In the genomic region with DNA sequence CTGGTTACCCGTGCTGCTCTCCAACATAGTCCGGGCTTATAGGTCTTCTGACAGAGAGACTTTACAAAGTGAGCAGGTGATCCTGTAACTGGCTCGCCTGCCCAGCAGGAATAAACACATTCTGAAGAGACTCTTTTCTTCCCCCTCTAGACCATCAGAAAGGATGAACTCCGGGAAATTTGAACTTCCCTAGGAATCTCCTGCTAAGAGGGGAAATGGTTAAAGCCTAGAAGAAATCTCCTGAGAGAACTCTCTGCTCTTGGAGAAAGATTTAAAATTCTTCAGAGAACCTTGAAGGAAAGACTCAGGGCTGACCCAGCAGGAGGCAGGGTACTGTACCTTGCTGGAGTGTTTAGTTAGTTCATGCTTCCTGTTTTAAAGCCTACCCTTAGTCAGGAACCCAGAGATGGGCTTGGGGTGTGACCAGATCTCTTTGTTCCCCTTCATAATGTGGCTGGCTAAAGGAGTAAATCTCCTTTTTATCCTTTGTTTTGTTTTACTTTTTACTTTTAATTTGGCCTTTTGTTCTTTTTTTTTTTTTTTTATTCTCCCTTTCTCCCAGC, we compare ENCODE assay signal across 13 mouse cellular contexts.
"Had no signal": no experiment of that assay in that cellular context is flagged by ENCODE, and none has a peak within 500 bp of the region (broad histone marks: within the 10 kb centered on the region; RNA-seq: fewer than 3 reads in every experiment).

No protein-coding gene starts in this region.

- H3K4me1 ChIP-seq: limb, embryonic 13.5 days; midbrain, embryonic 13.5 days; neural tube, embryonic 12.5 days had no signal

- H3K36me3 ChIP-seq: limb, embryonic 13.5 days; midbrain, embryonic 13.5 days; neural tube, embryonic 12.5 days had no signal

- H3K27ac ChIP-seq: layer of hippocampus, adult 2 months; limb, embryonic 13.5 days; liver, embryonic 14.5 days; midbrain, embryonic 13.5 days; neural tube, embryonic 12.5 days had no signal

- H3K27me3 ChIP-seq: limb, embryonic 13.5 days; midbrain, embryonic 13.5 days; neural tube, embryonic 12.5 days had no signal

- H3K9ac ChIP-seq: limb, embryonic 13.5 days; liver, embryonic 14.5 days; lung, embryonic 14.5 days; midbrain, embryonic 13.5 days; neural tube, embryonic 12.5 days had no signal

- ATAC-seq: midbrain, embryonic 13.5 days had no signal

- DNase-seq: kidney, adult 11 months; kidney, postnatal 10 days; kidney, postnatal 4 days; left cerebral cortex, postnatal 4 days; lung, embryonic 14.5 days; lung, postnatal 4 days; spleen, adult 18-20 months had no signal

- H3K9me3 ChIP-seq: limb, embryonic 13.5 days; midbrain, embryonic 13.5 days; neural tube, embryonic 12.5 days had no signal

- H3K4me3 ChIP-seq: layer of hippocampus, adult 2 months; limb, embryonic 13.5 days; midbrain, embryonic 13.5 days; myocyte; neural tube, embryonic 12.5 days had no signal
